10 mouse cellular contexts compared by ENCODE assay signal in the genomic region with DNA sequence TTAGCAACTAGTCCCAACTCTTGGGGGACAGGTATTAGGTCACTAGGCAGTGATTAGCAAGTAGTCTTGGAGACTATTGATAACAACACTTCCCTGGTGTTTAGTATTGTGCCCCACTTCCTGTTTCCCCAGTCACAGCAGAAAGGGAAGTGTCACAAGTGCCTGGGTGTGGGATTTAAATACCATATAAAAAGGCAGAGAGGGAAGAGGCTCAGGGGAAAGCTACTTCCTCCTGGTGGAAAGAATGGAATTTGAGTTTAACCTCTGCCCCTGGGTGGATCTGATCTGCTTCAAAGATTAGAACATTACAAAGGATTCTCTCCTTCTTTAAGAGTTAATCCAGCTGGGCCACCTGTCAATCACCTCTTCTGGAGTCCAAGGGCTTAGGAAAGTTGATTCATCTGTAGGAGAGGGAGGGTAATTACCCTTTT. TPM values are rescaled to one million over a fixed set of nuclear protein-coding genes. Genes with fewer than 3 reads are reported as not detected.
DNase-seq lines count a peak whose midpoint lies in the region; ATAC-seq lines count a peak whose summit lies in the region.
"Had no signal": no experiment of that assay in that cellular context is flagged by ENCODE, and none has a peak within 500 bp of the region (broad histone marks: within the 10 kb centered on the region; RNA-seq: fewer than 3 reads in every experiment).

No protein-coding gene starts in this region.

- H3K36me3 ChIP-seq in kidney, embryonic 15.5 days, result no peaks in the 10 kb centered on the region
- H3K36me3 ChIP-seq in intestine, embryonic 16.5 days (ENCODE audit: control insufficient read depth, insufficient read depth, low read length), result no peaks in the 10 kb centered on the region

- H3K27me3 ChIP-seq in kidney, embryonic 15.5 days, result no peaks in the 10 kb centered on the region
- H3K27me3 ChIP-seq in intestine, embryonic 16.5 days (replicated peaks; ENCODE audit: control insufficient read depth, insufficient read depth, low read length), result no peaks in the 10 kb centered on the region
- H3K27me3 ChIP-seq: Patski had no signal

- DNase-seq in kidney, adult 18-20 months, result no peak
- DNase-seq in retina, embryonic 14.5 days (ENCODE audit: low spot score), result peak; percentile 20
- no peak for DNase-seq in ovary, adult 18-20 months (ENCODE audit: low spot score)
- no peak for DNase-seq in adrenal gland, postnatal 14 days
- DNase-seq in ovary, postnatal 14 days (ENCODE audit: low spot score), result no peak

- peaks cover 29% of the 10 kb centered on the region for H3K4me1 ChIP-seq in kidney, embryonic 15.5 days
- peaks cover 11% of the 10 kb centered on the region for H3K4me1 ChIP-seq in intestine, embryonic 16.5 days (ENCODE audit: control insufficient read depth, insufficient read depth, low read length)

- no peak overlapping the region for H3K9ac ChIP-seq in kidney, embryonic 15.5 days
- H3K9ac ChIP-seq in intestine, embryonic 16.5 days (ENCODE audit: low read depth, low read length), result no peak overlapping the region

- no peak overlapping the region for H3K4me2 ChIP-seq in kidney, embryonic 15.5 days
- no peak overlapping the region for H3K4me2 ChIP-seq in intestine, embryonic 16.5 days (ENCODE audit: low read depth, low read length)

- peak overlapping the region; percentile 72 for H3K27ac ChIP-seq in kidney, embryonic 15.5 days
- H3K27ac ChIP-seq in intestine, embryonic 16.5 days (ENCODE audit: low read length), result peak overlapping the region; percentile 87

- H3K4me3 ChIP-seq in kidney, embryonic 15.5 days (replicated peaks), result no peak overlapping the region
- H3K4me3 ChIP-seq in intestine, embryonic 16.5 days (ENCODE audit: low read length), result no peak overlapping the region

- no peak for ATAC-seq in kidney, embryonic 15.5 days (replicated peaks; ENCODE audit: low FRiP score)
- peak; percentile 90 for ATAC-seq in common myeloid progenitor, adult 5-6 weeks (replicated peaks; ENCODE audit: low read depth, poor library complexity, severe bottlenecking)
- peak; percentile 83 for ATAC-seq in intestine, embryonic 16.5 days
- ATAC-seq: Patski had no signal

- H3K9me3 ChIP-seq in kidney, embryonic 15.5 days (replicated peaks), result no peaks in the 10 kb centered on the region
- no peaks in the 10 kb centered on the region for H3K9me3 ChIP-seq in intestine, embryonic 16.5 days (ENCODE audit: control insufficient read depth, low read length)

RNA-seq across cellular contexts. Expression of gene Sp1, which starts 12.3 kb away (rescaled TPM):
- 10.8 and 11.1 TPM in 2 replicates for polyA plus RNA-seq in kidney, embryonic 15.5 days (2015; fragmentation: Nextera tagmentation; extraction: Ambion mirVana)
- 65.3 and 87.3 TPM in 2 replicates for total RNA-seq in common myeloid progenitor, adult 5-6 weeks (2017)
- polyA plus RNA-seq in intestine, embryonic 16.5 days (2015; fragmentation: Nextera tagmentation; extraction: Ambion mirVana), result 6.8 and 7.2 TPM in 2 replicates
- 72.6 and 73.7 TPM in 2 replicates for total RNA-seq in adrenal gland, postnatal 14 days (2021)

RNA-seq across cellular contexts. Expression of gene Sp7, which starts 26.6 kb away (rescaled TPM):
- 1.3 and 5.9 TPM in 2 replicates for polyA plus RNA-seq in kidney, embryonic 15.5 days (2015; fragmentation: Nextera tagmentation; extraction: Ambion mirVana)
- not detected in 2 replicates for total RNA-seq in common myeloid progenitor, adult 5-6 weeks (2017)
- 0.50 and 0.60 TPM in 2 replicates for polyA plus RNA-seq in intestine, embryonic 16.5 days (2015; fragmentation: Nextera tagmentation; extraction: Ambion mirVana)
- total RNA-seq in adrenal gland, postnatal 14 days (2021), result not detected in 2 replicates
- polyA plus RNA-seq: Patski had no signal

RNA-seq across cellular contexts. Expression of gene Aaas, which starts 43.0 kb away (rescaled TPM):
- 83.2 and 83.7 TPM in 2 replicates for polyA plus RNA-seq in kidney, embryonic 15.5 days (2015; fragmentation: Nextera tagmentation; extraction: Ambion mirVana)
- 111 and 199 TPM in 2 replicates for total RNA-seq in common myeloid progenitor, adult 5-6 weeks (2017)
- 50.6 and 59.1 TPM in 2 replicates for polyA plus RNA-seq in intestine, embryonic 16.5 days (2015; fragmentation: Nextera tagmentation; extraction: Ambion mirVana)
- 22.5 and 23.2 TPM in 2 replicates for total RNA-seq in adrenal gland, postnatal 14 days (2021)

RNA-seq across cellular contexts. Expression of gene Amhr2, which starts 51.6 kb away (rescaled TPM):
- polyA plus RNA-seq in kidney, embryonic 15.5 days (2015; fragmentation: Nextera tagmentation; extraction: Ambion mirVana), result 0.75 and 1.7 TPM in 2 replicates
- total RNA-seq in common myeloid progenitor, adult 5-6 weeks (2017), result not detected in 2 replicates
- 0.75 and 0.88 TPM in 2 replicates for polyA plus RNA-seq in intestine, embryonic 16.5 days (2015; fragmentation: Nextera tagmentation; extraction: Ambion mirVana)
- total RNA-seq in adrenal gland, postnatal 14 days (2021), result 1.5 and 1.6 TPM in 2 replicates
- polyA plus RNA-seq: neural tube, embryonic 11.5 days; Patski had no signal
